Mouse (Mus musculus) kidney, postnatal 0 days (tissue): ENCODE data around the gene Rhebl1. TPM values are rescaled to one million over a fixed set of nuclear protein-coding genes. Genes with fewer than 3 reads are reported as not detected.

Experiments
- ATAC-seq: fragments of 200-750 bp; cut with Nextera tagmentation; replicated peaks from 2 replicates; pipeline ENCODE4 v1.8.0; 2017; ENCODE audit warnings: low read depth, moderate number of reproducible peaks, moderate TSS enrichment, moderate library complexity; ENCODE audit not compliant: low FRiP score
- DNase-seq: peaks from one replicate; pipeline ENCODE4 v3.0.0-alpha.2; 2016; ENCODE audit warnings: low spot score
- H3K27ac ChIP-seq: fragments of 300-500 bp; sonication (generic); 2 replicates; pipeline ENCODE4 v1.5.1; 2014; ENCODE audit warnings: mild to moderate bottlenecking
- H3K27me3 ChIP-seq: fragments of 300-500 bp; sonication (generic); 2 replicates; pipeline ENCODE4 v1.6.1; 2014; ENCODE audit warnings: low read length, mixed read lengths; ENCODE audit not compliant: insufficient read depth
- H3K36me3 ChIP-seq: fragments of 300-500 bp; sonication (generic); 2 replicates; pipeline ENCODE4 v1.6.1; 2014; ENCODE audit warnings: low read length, mixed read lengths; ENCODE audit not compliant: insufficient read depth
- H3K4me1 ChIP-seq: fragments of 300-500 bp; sonication (generic); replicated peaks from 2 replicates; pipeline ENCODE4 v1.6.1; 2014; ENCODE audit warnings: antibody characterized with exemption, low read length, mixed read lengths; ENCODE audit not compliant: insufficient read depth
- H3K4me2 ChIP-seq: fragments of 300-500 bp; sonication (generic); 2 replicates; pipeline ENCODE4 v1.6.1; 2014; ENCODE audit warnings: mild to moderate bottlenecking, low read length, moderate library complexity, mixed read lengths
- H3K4me3 ChIP-seq: fragments of 300-500 bp; sonication (generic); replicated peaks from 2 replicates; pipeline ENCODE4 v1.5.1; 2014; ENCODE audit warnings: low read depth, low read length
- H3K9ac ChIP-seq: fragments of 300-500 bp; sonication (generic); 2 replicates; pipeline ENCODE4 v1.6.1; 2014; ENCODE audit warnings: low read depth, low read length
- H3K9me3 ChIP-seq: fragments of 300-500 bp; sonication (generic); replicated peaks from 2 replicates; pipeline ENCODE4 v1.6.1; 2016; ENCODE audit warnings: low read length, inconsistent platforms, mixed read lengths
- CTCF ChIP-seq: IDR thresholded peaks from 2 replicates; pipeline ENCODE4 v1.5.1; 2016; ENCODE audit warnings: antibody characterized with exemption, low read depth, mild to moderate bottlenecking, moderate library complexity
- WGBS: fragments of 180-500 bp; shearing (Covaris S2); extraction: QIAGEN DNeasy Blood & Tissue Kit; methylation state at CpG from one replicate; pipeline ENCODE4 v1.1.7; 2014; 5-methylcytosine and 5-hydroxymethylcytosine counted together
- polyA plus RNA-seq: library from polyadenylated mRNA; unstranded; fragments of >200 nt; fragmentation: Nextera tagmentation; extraction: Ambion mirVana; gene quantifications from 2 replicates; pipeline ENCODE4 v1.2.1, GENCODE M21; 2015

The Rhebl1 gene
- polyA plus RNA-seq, 1 experiment from 2014 or later: 15.4 TPM

DNA sequence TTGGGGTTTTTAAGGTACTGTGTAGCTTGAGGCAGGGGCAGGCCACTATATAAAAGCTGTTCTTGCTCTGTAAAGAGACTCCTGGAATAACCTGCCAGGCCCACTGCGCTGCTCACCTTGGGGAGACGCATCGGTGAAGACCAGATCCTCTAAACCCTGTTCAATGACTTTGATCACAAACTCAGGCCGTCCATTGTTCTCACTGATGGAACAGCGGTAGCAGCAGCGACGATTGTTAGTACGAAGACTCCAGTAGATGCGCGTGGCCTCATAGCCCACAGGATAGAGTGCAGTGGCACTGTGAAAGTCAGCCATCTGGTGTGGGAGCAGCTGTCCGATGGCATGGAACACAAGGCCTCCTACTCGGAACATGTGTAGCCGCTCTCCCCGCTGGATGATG, 55.2 kb downstream of the Rhebl1 start:
- WGBS: 90% methylated on average over 14 of the region's 14 CpGs
- Histone ChIP-seq H3K9ac (no peak overlapping the region), H3K9me3 (no peaks in the 10 kb centered on the region), H3K27me3 (no peaks in the 10 kb centered on the region), H3K36me3 (peaks cover 96% of the 10 kb centered on the region), H3K4me2 (no peak overlapping the region), H3K4me3 (no peak overlapping the region), H3K4me1 (no peaks in the 10 kb centered on the region), H3K27ac (no peak overlapping the region)
- ATAC-seq (no peak), DNase-seq (no peak)
- TF ChIP-seq CTCF: no peak

DNA sequence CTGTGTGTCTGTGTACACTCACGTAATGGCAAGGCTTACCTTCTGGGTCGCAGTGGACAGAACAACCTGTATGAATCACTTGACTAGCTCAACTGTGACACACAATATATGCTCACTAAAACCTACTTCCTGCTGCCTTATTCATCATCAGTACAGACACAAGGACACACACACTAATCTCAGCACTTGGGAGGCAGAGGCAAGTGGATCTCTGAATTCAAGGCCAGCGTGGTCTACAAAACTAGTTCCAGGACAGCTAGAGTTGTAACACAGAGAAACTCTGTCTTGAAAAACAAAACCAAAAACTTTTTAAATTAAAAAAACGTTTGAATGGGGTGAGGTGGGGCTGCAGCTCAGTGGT, 56.6 kb downstream of the Rhebl1 start:
- Histone ChIP-seq H3K9ac (no peak overlapping the region), H3K27me3 (no peaks in the 10 kb centered on the region), H3K4me2 (no peak overlapping the region), H3K4me3 (no peak overlapping the region), H3K36me3 (peaks cover 93% of the 10 kb centered on the region), H3K4me1 (no peaks in the 10 kb centered on the region), H3K9me3 (no peaks in the 10 kb centered on the region), H3K27ac (no peak overlapping the region)
- DNase-seq (no peak), ATAC-seq (no peak)
- TF ChIP-seq CTCF: no peak
- WGBS: 73% methylated on average over 4 of the region's 4 CpGs

DNA sequence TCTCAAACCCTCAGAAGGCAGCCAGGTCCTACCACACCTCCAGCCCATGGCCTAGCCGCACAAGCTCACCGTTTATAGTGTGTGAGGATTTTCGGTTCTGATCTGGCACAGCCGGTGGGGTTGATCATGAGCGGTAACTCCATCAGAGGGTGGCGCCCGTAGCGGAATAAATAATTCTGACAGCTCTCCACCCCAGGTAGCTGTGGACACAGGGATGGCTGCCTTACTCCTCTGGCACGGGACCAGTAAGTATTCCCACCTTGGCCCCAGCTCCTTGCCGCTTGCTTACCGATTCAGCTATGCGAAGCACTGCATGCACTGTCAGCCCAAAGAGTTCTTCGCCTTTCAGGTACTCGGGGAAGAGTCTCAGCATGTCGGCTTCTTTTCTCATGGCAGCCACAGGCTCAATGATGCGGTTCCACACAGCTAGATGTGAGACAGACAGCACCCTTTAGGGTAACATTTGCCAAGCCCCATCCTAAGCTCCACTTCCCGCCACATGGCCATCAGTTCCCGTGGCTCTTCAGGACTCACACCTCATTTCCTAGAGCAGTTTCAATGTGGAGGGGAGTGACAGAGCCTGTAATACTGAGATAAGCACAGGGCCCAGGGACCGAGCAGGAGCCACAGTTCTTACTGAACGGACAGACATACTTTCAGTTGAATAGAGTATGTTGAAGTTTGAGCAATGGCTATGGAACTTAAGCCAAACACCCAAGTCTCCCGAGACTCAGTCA, 57.2 kb downstream of the Rhebl1 start:
- no peaks in the 10 kb centered on the region for H3K9me3 ChIP-seq
- WGBS: 90% methylated on average over 21 of the region's 21 CpGs
- no peaks in the 10 kb centered on the region for H3K27me3 ChIP-seq
- no peaks in the 10 kb centered on the region for H3K4me1 ChIP-seq
- DNase-seq (no peak), ATAC-seq (no peak)
- no peak overlapping the region for H3K9ac ChIP-seq
- no peak overlapping the region for H3K27ac ChIP-seq
- H3K4me3 ChIP-seq: no peak overlapping the region
- H3K36me3 ChIP-seq: peaks cover 88% of the 10 kb centered on the region
- TF ChIP-seq CTCF: no peak
- H3K4me2 ChIP-seq: no peak overlapping the region

DNA sequence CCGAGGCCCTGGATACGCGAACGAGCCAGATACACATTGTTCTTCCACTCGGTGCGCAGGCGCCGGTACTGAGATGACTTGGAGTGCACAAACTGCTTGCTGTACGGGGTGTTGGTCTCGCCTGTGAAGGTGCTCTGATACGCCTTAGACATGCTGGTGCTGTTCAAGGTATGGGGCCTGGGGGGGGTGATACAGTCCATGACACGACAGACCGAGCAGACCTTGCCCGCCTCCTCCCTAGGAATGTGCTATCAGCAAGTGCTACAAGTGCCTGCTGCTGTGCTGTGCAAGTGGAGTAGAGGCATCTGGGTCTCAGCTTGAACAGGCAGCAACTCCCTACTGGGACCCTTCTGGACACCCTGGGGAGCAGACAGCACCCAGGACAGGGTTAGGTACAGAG, 59.0 kb downstream of the Rhebl1 start:
- ATAC-seq (no peak), DNase-seq (no peak)
- Histone ChIP-seq H3K9me3 (no peaks in the 10 kb centered on the region), H3K36me3 (peaks cover 70% of the 10 kb centered on the region), H3K9ac (no peak overlapping the region), H3K4me1 (no peaks in the 10 kb centered on the region), H3K27ac (no peak overlapping the region), H3K27me3 (no peaks in the 10 kb centered on the region), H3K4me3 (no peak overlapping the region), H3K4me2 (no peak overlapping the region)
- TF ChIP-seq CTCF: no peak
- 93% methylated on average over 14 of the region's 14 CpGs for WGBS

DNA sequence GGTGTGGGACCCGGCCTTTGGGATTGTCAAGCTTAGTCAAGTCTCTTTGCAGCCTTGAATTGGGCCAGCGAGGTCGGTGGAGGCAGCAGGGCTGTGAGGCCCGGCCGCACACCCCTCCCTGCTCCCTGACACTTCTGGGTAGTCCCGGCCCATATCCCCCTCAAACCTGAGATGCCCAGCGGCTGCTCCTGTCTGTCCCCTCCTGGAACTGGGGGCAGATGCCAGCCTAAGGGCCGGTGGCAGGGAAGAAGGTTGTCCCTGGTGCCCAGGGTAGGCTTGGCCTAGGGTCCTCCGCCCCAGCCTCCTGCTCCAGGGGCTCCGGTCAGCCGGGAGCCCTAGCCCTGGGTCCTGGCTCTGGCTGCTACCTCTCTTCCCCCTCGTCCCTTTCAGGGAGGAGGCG, 60.3 kb downstream of the Rhebl1 start:
- Histone ChIP-seq H3K4me2 (no peak overlapping the region), H3K4me3 (no peak overlapping the region), H3K9me3 (no peaks in the 10 kb centered on the region), H3K36me3 (peaks cover 58% of the 10 kb centered on the region), H3K4me1 (no peaks in the 10 kb centered on the region), H3K27me3 (no peaks in the 10 kb centered on the region), H3K9ac (no peak overlapping the region), H3K27ac (no peak overlapping the region)
- no peak for DNase-seq
- TF ChIP-seq CTCF: no peak
- 81% methylated on average over 13 of the region's 13 CpGs for WGBS
- ATAC-seq: no peak

DNA sequence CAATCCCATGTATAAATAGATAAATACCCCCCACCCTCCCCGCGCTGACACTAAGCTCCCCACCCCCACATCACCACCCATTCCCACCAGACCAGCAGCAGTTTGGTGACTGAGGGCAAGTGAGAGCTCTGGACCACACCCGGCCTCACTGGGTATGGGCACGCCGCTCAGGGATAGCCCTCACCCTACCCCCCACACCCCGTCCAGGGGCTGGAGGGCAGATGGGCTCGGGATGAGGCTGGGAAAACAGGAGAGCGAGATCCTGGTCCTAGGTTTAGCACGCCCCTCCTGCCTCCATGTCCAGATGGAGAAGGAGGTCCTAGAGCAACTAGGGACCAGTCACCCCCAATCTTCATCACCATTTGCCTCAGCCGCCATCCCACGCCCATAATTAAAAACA, 61.1 kb downstream of the Rhebl1 start:
- no peak for TF ChIP-seq CTCF
- Histone ChIP-seq H3K4me1 (no peaks in the 10 kb centered on the region), H3K9me3 (no peaks in the 10 kb centered on the region), H3K36me3 (peaks cover 50% of the 10 kb centered on the region), H3K27ac (no peak overlapping the region), H3K4me3 (no peak overlapping the region), H3K27me3 (no peaks in the 10 kb centered on the region), H3K4me2 (no peak overlapping the region), H3K9ac (no peak overlapping the region)
- ATAC-seq: no peak
- DNase-seq: no peak
- 75% methylated on average over 11 of the region's 11 CpGs for WGBS
